Mouse (Mus musculus) lung, embryonic 16.5 days (tissue): ENCODE results near the gene Hoxb5. TPM values are rescaled to one million over a fixed set of nuclear protein-coding genes. Genes with fewer than 3 reads are reported as not detected.
A peak's percentile ranks its signal among the peaks of the same experiment; 100 is the strongest.

Experiments used
- ATAC-seq: fragments of 200-750 bp; cut with Nextera tagmentation; 2 replicates; pipeline ENCODE4 v1.8.0; 2017; ENCODE audit warnings: low read depth, mild to moderate bottlenecking, moderate library complexity
- H3K27ac ChIP-seq: fragments of 300-500 bp; sonication (generic); 2 replicates; pipeline ENCODE4 v1.5.1; 2014; ENCODE audit warnings: mild to moderate bottlenecking, control low read depth, low read length
- H3K27me3 ChIP-seq: fragments of 300-500 bp; sonication (generic); 2 replicates; pipeline ENCODE4 v1.6.1; 2014; ENCODE audit warnings: low read depth, low read length, mixed read lengths; ENCODE audit not compliant: control insufficient read depth, insufficient read depth
- H3K36me3 ChIP-seq: fragments of 300-500 bp; sonication (generic); 2 replicates; pipeline ENCODE4 v1.6.1; 2014; ENCODE audit warnings: low read length; ENCODE audit not compliant: control insufficient read depth, insufficient read depth
- H3K4me1 ChIP-seq: fragments of 300-500 bp; sonication (generic); replicated peaks from 2 replicates; pipeline ENCODE4 v1.6.1; 2014; ENCODE audit warnings: low read length, mixed read lengths; ENCODE audit not compliant: control insufficient read depth, insufficient read depth
- H3K4me2 ChIP-seq: fragments of 300-500 bp; sonication (generic); 2 replicates; pipeline ENCODE4 v1.6.1; 2014; ENCODE audit warnings: low read depth, low read length, control low read depth
- H3K4me3 ChIP-seq: fragments of 300-500 bp; sonication (generic); 2 replicates; pipeline ENCODE4 v1.5.1; 2014; ENCODE audit warnings: mild to moderate bottlenecking, low read length, control low read depth
- H3K9ac ChIP-seq: fragments of 300-500 bp; sonication (generic); 2 replicates; pipeline ENCODE4 v1.6.1; 2014; ENCODE audit warnings: low read length, control low read depth
- H3K9me3 ChIP-seq: fragments of 300-500 bp; sonication (generic); 2 replicates; pipeline ENCODE4 v1.6.1; 2016; ENCODE audit warnings: low read length; ENCODE audit not compliant: control insufficient read depth
- WGBS: fragments of 180-500 bp; shearing (Covaris S2); extraction: QIAGEN DNeasy Blood & Tissue Kit; methylation state at CpG from one replicate; pipeline ENCODE4 v1.1.7; 2014; 5-methylcytosine and 5-hydroxymethylcytosine counted together
- polyA plus RNA-seq: library from polyadenylated mRNA; unstranded; fragments of >200 nt; fragmentation: Nextera tagmentation; extraction: Ambion mirVana; gene quantifications from 2 replicates; pipeline ENCODE4 v1.2.1, GENCODE M21; 2015

Hoxb5 gene
- polyA plus RNA-seq, 1 experiment from 2014 or later, result 46.6 TPM

DNA sequence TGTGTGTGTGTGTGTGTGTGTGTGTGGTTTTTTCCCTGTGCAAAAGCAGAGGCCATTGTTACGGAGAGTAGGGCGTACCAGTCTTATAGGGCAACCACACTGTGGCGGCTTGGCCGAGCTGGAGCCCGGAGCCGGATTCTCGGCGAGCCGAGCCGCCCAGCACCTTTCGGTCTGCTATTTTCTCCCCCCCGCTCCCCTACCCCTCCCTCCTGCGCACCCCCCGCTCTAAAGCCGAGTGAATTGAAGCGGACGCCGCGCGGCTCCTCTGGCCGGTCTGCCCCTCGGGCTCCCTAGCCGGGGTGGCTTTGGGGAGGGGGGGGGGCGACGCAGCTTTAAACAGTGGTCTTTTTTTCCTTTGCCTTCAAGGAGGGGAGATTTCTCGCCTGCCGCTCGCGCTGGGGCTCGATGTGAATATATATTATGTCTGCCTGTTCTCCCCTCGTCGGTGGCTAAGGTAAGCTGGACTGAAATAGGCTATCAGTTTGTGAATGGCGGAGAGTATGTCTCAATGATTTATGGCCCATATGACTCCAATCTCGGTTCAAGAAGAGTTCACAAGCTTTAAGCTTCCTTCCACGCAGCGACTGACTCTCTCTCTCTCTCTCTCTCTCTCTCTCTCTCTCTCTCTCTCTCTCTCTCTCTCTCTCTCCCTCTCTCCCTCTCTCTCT is 37.7 kb downstream of the Hoxb5 start:
- H3K27ac ChIP-seq, result peak overlapping the region; percentile 93
- peak overlapping the region; percentile 65 for H3K4me2 ChIP-seq
- peak overlapping the region; percentile 77 for H3K9ac ChIP-seq
- peak; percentile 61 for ATAC-seq
- peak overlapping the region; percentile 52 for H3K4me3 ChIP-seq
- H3K36me3 ChIP-seq, result peaks cover 2% of the 10 kb centered on the region; the same call in 1 of the 2 replicates
- WGBS, result 1% methylated on average over 32 of the region's 36 CpGs
- H3K9me3 ChIP-seq, result no peaks in the 10 kb centered on the region
- H3K4me1 ChIP-seq, result peaks cover 26% of the 10 kb centered on the region
- peaks cover 46% of the 10 kb centered on the region for H3K27me3 ChIP-seq

GRCm38 (mm10) chr11:96341701-96342575 is 38.8 kb downstream of the Hoxb5 start:
- H3K4me1 ChIP-seq, result peaks cover 22% of the 10 kb centered on the region
- WGBS, result 2% methylated on average over 40 of the region's 40 CpGs
- peak overlapping the region; percentile 52 for H3K4me3 ChIP-seq
- no peak for ATAC-seq
- peaks cover 40% of the 10 kb centered on the region for H3K27me3 ChIP-seq
- H3K27ac ChIP-seq, result peak overlapping the region; percentile 93
- H3K4me2 ChIP-seq, result peak overlapping the region; percentile 65
- no peaks in the 10 kb centered on the region for H3K9me3 ChIP-seq
- H3K36me3 ChIP-seq, result peaks cover 2% of the 10 kb centered on the region; the same call in 1 of the 2 replicates
- peak overlapping the region; percentile 60 for H3K9ac ChIP-seq

DNA sequence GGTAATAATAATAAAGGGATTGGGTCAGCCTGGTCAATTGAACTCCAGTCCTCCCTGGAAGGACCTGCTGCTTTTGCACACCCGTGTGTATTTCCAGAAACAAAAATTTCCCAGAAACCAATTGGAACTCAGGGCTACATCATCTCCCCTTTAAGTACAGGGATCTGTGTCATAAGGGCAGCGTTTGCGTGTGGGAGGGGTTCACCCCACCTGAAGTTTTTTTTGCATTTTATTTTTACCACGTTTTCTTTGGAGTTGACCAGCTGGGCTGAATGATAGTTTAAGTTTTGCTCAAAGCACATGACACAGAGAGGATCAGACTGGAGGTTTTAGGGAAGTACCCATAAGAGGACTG is 39.4 kb downstream of the Hoxb5 start:
- Histone ChIP-seq H3K9ac (peak overlapping the region; percentile 60), H3K27me3 (peaks cover 37% of the 10 kb centered on the region)

DNA sequence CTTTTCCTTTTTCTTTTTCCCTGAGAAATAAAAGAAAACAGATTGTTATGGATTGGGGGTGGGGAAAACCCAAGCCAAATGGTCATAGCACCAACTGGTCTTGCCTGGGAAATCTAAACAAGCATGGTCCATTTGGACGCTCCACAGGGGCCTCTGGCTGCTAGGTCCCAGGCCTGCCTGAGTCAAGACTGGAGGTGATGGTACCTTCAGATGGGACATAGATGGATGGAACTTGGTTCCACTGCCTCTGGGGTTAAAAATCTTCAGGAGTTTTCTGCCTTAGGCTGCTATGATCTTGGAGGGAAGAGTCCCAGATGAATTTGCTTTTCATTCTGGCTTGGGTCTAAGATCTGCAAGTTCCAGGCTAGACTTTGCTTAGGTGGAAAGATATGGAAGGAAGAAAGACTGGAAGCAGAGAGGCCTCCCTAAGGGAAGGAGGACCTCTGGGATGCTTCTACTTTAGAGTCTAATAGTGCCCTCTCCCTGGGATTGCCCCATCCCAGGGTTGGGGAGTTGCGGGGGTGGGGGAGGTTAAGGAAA is 40.1 kb downstream of the Hoxb5 start:
- Histone ChIP-seq H3K27me3 (peaks cover 33% of the 10 kb centered on the region), H3K27ac (peak overlapping the region; percentile 93), H3K36me3 (peaks cover 2% of the 10 kb centered on the region; the same call in 1 of the 2 replicates), H3K9me3 (no peaks in the 10 kb centered on the region), H3K9ac (peak overlapping the region; percentile 60), H3K4me2 (peak overlapping the region; percentile 65), H3K4me3 (peak overlapping the region; percentile 46), H3K4me1 (peaks cover 18% of the 10 kb centered on the region)
- no peak for ATAC-seq
- WGBS, result 33% methylated on average over 2 of the region's 2 CpGs

More for the DNA sequence above, 39.4 kb downstream of the Hoxb5 start:
- peaks cover 2% of the 10 kb centered on the region; the same call in 1 of the 2 replicates for H3K36me3 ChIP-seq
- WGBS, result 12% methylated on average over 4 of the region's 4 CpGs
- H3K4me2 ChIP-seq, result peak overlapping the region; percentile 65
- H3K4me1 ChIP-seq, result peaks cover 22% of the 10 kb centered on the region
- H3K4me3 ChIP-seq, result peak overlapping the region; percentile 52
- ATAC-seq, result no peak
- peak overlapping the region; percentile 93 for H3K27ac ChIP-seq
- H3K9me3 ChIP-seq, result no peaks in the 10 kb centered on the region

- WGBS, result 14% methylated on average over 40 of the region's 40 CpGs
- H3K9ac ChIP-seq, result peak overlapping the region; percentile 60
- peak overlapping the region; percentile 46 for H3K4me3 ChIP-seq
- H3K27ac ChIP-seq, result peak overlapping the region; percentile 93
- peaks cover 2% of the 10 kb centered on the region; the same call in 1 of the 2 replicates for H3K36me3 ChIP-seq
- peaks cover 26% of the 10 kb centered on the region for H3K27me3 ChIP-seq
- ATAC-seq, result no peak
- peaks cover 12% of the 10 kb centered on the region for H3K4me1 ChIP-seq
- H3K9me3 ChIP-seq, result no peaks in the 10 kb centered on the region
- H3K4me2 ChIP-seq, result peak overlapping the region; percentile 65
These were observed 41.1 kb downstream of the Hoxb5 start for GRCm38 (mm10) chr11:96344061-96344877.

DNA sequence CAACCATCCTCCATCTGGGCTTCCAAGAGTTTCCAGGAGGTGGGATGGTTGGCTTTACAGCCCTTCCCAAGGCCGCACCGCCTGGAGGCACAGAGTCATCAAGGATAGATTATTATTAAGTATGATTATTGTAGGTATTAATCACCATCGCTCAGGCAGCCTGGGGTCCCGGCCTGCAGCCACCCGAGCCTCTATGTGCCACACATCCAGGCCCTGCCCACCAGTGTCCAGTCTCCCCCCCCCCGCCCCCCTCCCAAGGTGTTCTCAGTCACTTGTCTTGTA is 41.7 kb downstream of the Hoxb5 start:
- peak overlapping the region; percentile 65 for H3K4me2 ChIP-seq
- H3K36me3 ChIP-seq, result peaks cover 2% of the 10 kb centered on the region; the same call in 1 of the 2 replicates
- ATAC-seq, result no peak
- peak overlapping the region; percentile 93 for H3K27ac ChIP-seq
- H3K27me3 ChIP-seq, result peaks cover 26% of the 10 kb centered on the region
- H3K9ac ChIP-seq, result peak overlapping the region; percentile 60
- peaks cover 16% of the 10 kb centered on the region for H3K4me1 ChIP-seq
- peak overlapping the region; percentile 46 for H3K4me3 ChIP-seq
- WGBS, result 12% methylated on average over 6 of the region's 6 CpGs
- H3K9me3 ChIP-seq, result no peaks in the 10 kb centered on the region

GRCm38 (mm10) chr11:96345220-96345892 is 42.2 kb downstream of the Hoxb5 start:
- WGBS, result 2% methylated on average over 43 of the region's 56 CpGs
- H3K4me1 ChIP-seq, result peaks cover 20% of the 10 kb centered on the region
- H3K4me3 ChIP-seq, result peak overlapping the region; percentile 46
- no peak for ATAC-seq
- H3K27me3 ChIP-seq, result peaks cover 25% of the 10 kb centered on the region
- peak overlapping the region; percentile 66 for H3K9ac ChIP-seq
- H3K9me3 ChIP-seq, result no peaks in the 10 kb centered on the region
- H3K36me3 ChIP-seq, result peaks cover 2% of the 10 kb centered on the region; the same call in 1 of the 2 replicates
- peak overlapping the region; percentile 93 for H3K27ac ChIP-seq
- H3K4me2 ChIP-seq, result peak overlapping the region; percentile 65
